Mouse (Mus musculus) right cerebral cortex, postnatal 36 days (tissue): ENCODE results near the gene Lrsam1.

Source experiments
- DNase-seq, 2 experiments: peaks; one replicate each; pipeline ENCODE4 v3.0.0; 2022; ENCODE audit warnings: low spot score in 2 of 2, mixed read lengths in 1 of 2

Lrsam1 gene

DNA sequence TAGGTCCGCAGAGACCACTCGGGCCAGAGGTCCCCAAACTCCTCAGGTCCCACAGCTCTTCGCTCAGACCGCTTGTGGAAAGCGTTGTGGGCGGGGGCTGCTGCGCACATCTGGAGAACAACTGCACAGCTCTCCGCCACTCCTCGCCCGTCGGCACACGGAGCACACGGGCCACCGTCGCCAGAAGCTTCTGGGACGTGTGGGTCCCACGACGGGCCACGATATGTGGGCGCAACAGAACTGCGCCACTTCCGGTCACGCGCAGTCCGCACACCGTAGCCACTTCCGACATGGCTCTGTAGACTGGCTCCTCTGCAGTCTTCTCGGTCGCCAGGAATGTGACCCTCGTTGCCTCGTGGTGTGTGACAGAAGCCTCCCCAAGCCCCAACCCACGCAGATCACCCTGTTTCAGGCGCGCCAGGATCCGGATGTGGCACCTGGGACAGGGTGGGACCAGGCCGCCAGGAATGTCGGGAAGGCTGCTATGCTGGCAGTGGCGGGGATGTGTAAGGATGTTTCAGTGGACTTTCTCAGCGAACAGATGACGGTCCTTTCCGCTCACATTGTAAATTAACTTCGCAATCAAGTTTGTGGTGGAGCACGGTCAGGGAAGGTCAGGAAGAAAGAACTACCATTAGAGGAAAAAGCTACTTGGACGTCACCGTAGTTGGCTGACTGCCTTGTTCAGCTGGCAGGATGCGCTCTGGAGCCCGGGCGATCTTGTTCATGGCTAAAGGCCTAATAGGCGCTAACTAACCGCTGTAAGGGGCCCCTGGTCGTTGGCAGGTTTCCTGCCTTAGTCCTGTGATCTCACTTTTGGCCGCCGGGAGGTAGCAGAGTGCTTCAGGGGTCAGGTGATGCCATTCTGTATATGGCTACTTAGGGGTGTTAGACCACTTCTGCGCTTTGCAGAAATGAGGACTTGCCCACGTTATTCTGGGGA, 5.5 kb upstream of the Lrsam1 start:
- peak; percentile 87 for DNase-seq

- no peak for DNase-seq
These were observed 4.8 kb upstream of the Lrsam1 start for GRCm38 (mm10) chr2:32966184-32966688.

GRCm38 (mm10) chr2:32965511-32966183, 4.2 kb upstream of the Lrsam1 start:
- no peak for DNase-seq

DNA sequence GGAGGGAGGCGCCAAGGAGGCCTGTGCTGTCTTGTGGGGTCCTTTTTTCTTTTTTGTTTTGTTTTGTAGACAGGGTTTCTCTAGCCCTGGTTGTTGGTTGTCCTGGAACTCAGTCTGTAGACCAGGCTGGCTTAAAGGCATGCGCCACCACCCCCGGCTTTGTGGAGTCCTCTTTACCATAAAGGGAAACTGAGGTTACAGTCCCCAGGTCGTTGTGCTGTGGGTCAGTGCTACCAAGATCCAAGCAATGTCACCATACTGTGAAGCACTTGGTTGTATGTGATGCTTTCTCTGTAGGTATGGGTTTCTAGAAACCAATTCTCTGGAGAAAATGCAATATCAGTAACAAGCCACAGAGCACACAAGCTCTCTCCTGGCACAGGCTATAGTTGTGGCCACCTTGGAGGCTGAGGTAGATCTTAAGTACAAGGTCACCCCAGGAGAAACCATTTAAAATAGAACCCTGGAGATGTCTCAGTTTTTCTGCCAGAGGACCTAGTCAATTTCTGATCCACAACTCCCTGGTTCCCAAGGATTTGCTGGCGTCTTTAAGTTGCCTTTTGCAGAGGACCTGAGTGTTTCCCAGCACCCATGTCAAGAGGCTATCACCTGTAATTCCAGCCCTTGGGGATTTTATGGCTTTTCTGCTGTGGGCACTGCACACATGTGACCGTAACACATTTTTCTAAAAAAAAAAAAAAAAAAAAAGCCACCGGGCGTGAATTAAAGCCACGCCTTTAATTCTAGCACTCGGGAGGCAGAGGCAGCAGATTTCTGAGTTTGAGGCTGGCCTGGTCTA, 3.4 kb upstream of the Lrsam1 start:
- DNase-seq, result no peak

DNA sequence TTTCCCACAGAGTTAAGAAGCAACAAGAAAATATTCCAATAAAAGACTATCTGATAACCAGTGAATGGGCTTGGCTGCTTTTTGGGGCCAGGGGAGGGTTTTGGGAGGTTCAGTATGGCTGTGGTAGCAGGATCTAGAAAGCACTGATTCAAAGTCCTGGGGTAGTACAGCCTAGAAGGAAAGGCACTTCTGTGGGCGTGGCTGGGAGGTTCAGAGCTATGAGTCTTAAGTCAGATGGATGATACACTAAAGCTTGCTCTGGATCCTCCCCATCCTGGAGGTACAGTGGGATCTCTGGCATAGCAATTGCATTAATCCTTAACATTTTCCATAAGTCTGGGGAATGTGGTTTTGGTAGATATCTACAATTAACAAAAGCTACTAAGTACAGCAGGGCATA, 2.6 kb upstream of the Lrsam1 start:
- no peak for DNase-seq

DNA sequence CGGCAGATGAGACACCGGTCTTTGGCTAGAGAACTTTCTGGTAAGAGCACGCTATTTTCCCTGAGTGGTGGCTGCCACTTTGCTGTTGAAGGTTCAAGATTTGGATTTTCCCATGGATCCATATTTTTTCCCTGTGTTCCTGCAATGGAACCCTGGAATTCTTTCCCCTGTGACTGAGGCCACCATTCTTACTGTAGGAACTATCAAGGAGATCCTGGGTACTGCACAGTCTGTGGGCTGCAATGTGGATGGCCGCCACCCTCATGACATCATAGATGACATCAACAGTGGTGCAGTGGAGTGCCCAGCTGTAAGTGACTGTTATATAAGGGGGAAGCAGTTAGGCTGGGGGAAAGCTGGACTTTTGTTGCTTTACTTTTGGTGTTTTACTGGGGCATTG, 2.1 kb upstream of the Lrsam1 start:
- DNase-seq, result no peak

GRCm38 (mm10) chr2:32962875-32963220, 1.4 kb upstream of the Lrsam1 start:
- DNase-seq, result no peak

DNA sequence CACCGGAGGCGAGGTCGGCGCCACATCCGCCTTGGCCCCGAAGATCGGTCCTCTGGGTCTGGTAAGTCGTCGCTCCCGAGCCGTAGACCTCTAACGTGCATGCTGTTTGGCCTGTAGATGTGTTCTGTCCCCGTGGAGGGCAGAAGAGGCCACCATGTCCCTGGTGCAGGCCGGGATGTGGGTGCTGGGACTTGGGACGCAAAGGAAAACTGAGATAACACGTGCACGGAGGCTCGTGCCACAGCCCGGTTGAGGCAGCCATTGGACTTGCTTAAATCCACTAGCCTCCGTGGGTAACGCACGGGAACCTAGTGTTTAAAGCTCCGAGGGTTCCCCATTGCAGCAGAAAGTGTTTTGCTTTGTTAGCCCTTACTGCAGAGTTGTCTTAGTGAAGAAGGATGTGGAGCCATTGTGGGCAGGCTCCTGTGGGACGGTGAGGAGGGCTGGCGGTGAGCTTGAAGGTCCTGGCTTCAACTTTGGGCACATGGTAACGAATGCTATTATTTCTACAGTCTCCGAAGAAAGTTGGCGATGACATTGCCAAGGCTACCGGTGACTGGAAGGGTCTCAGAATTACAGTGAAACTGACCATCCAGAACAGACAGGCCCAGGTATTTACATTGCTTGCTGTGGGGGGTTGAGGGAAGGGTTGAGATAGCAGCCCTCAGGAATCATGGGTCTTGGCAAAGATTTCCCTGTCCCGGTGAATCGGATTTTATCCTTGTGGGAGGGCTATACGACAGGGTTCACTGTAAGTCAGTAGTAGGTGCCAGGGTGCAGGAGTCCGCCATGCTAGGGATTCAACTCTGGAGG, 854 bp upstream of the Lrsam1 start:
- no peak for DNase-seq

- DNase-seq, result no peak
These were observed 1.1 kb downstream of the Lrsam1 start for GRCm38 (mm10) chr2:32960273-32960672.

DNA sequence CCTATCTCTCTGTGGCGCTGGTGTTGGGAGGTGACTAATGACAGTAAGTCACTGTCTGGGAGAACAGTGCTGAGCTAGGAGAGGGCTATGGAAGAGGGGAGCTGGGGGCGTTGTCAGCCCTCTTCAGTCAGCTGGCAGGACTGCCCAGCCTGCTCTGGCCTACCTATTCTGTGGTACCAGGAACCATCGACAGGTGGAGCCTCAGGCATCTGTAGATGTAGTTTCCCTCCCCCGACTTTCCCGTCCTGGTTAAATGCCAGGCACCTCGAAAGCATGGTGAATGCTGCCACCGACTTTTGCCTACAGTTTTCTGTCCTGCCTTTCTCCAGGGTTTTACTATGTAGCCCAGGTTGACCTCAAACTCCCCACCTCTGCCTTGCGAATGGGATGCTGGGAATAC, 4.1 kb downstream of the Lrsam1 start:
- no peak for DNase-seq

- DNase-seq, result no peak
These were observed 6.8 kb downstream of the Lrsam1 start for GRCm38 (mm10) chr2:32954581-32954980.

DNA sequence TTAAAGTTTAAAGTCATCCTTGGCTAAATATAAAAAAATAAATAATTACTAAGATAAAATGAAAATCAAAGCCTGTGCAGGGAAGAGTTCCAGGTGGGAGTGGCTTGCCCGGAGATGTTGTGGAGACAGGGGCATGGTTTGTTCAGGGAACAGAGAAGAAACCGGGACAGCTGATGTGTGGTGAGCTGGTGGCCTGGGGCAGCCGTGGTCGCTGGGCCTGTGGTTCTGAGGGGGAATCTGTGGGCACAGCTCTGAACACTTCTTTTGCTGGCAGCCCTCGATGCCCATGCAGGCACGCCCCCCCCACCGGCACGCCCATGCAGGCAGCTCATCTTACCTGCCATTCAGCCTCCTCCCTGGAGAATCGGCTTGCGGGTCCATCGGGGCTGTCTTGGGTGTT, 14.0 kb downstream of the Lrsam1 start:
- DNase-seq, result no peak

- DNase-seq, result no peak
These were observed 20.9 kb downstream of the Lrsam1 start for GRCm38 (mm10) chr2:32940483-32940882.

GRCm38 (mm10) chr2:32939418-32939817, 22.0 kb downstream of the Lrsam1 start:
- DNase-seq, result no peak

- DNase-seq, result no peak
These were observed 22.7 kb downstream of the Lrsam1 start for GRCm38 (mm10) chr2:32938741-32939140.

GRCm38 (mm10) chr2:32931730-32932129, 29.7 kb downstream of the Lrsam1 start:
- DNase-seq, result no peak

- DNase-seq, result no peak
These were observed 32.2 kb downstream of the Lrsam1 start for GRCm38 (mm10) chr2:32928947-32929829.

DNA sequence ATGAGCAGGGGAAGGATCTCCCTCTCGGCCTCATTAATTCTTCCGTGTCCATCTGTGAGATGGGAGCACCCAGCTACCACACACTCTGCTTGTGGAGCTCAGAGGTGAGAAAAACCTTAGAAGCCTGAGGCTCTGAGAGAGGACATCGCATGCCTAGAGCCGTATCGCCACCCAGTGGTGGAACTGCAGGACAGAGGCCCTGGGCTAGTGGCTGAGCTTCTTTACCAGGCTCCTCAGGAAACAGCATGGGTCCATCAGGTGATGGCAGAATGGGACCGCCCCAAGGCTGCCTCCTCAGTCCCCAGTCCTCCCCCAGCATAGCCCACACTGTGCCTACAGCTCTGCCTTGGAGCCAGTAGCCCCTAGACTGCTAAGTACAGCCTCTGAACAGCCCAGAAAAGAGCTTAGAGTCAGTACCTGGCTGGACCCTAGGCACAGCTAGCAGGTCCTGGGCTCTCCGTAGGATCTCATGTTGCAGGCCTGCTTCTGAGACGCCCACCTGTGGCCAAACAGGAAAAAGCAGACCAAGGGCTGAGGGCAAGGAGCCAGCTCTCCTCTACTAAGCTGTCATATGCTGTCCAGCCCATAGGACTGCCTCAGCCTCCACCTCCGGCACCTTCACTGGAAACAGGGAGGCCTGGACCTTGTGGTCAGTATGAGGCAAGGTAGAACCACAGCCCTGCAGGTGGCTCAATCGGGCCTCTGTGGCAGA, 33.0 kb downstream of the Lrsam1 start:
- DNase-seq, result peak; percentile 68

GRCm38 (mm10) chr2:32927624-32928234, 33.7 kb downstream of the Lrsam1 start:
- no peak for DNase-seq
